Mouse (Mus musculus): Measurements from ENCODE around the gene Ecsit. TPM values are rescaled to one million over a fixed set of nuclear protein-coding genes. Genes with fewer than 3 reads are reported as not detected.

Gene Ecsit
- polyA plus RNA-seq, 1 experiment from 2014 or later = 47.2 TPM

- WGBS = 20% methylated on average over 7 of the region's 7 CpGs
- no peaks in the 10 kb centered on the region for H3K27me3 ChIP-seq (replicated peaks; ENCODE audit: control insufficient read depth, insufficient read depth, low read length)
- H3K4me3 ChIP-seq (ENCODE audit: low read depth, low read length) = no peak overlapping the region
- H3K9me3 ChIP-seq (replicated peaks; ENCODE audit: control insufficient read depth, low read length) = no peaks in the 10 kb centered on the region
- ATAC-seq (no peak), DNase-seq (ENCODE audit: low spot score) (no peak)
- H3K4me2 ChIP-seq (ENCODE audit: low read length) = no peak overlapping the region
- peaks cover 91% of the 10 kb centered on the region for H3K36me3 ChIP-seq (ENCODE audit: control insufficient read depth, insufficient read depth, low read length)
- H3K27ac ChIP-seq (ENCODE audit: low read depth, low read length) = no peak overlapping the region
- no peak overlapping the region for H3K9ac ChIP-seq (ENCODE audit: low read length)
- no peaks in the 10 kb centered on the region for H3K4me1 ChIP-seq (ENCODE audit: control insufficient read depth, insufficient read depth, low read length)
Measured at GRCm38 (mm10) chr9:22028467-22028866, 56.8 kb downstream of the Ecsit start.

- Histone ChIP-seq H3K9me3 (replicated peaks; ENCODE audit: control insufficient read depth, low read length) (no peaks in the 10 kb centered on the region), H3K9ac (ENCODE audit: low read length) (no peak overlapping the region), H3K36me3 (ENCODE audit: control insufficient read depth, insufficient read depth, low read length) (peaks cover 82% of the 10 kb centered on the region), H3K27me3 (replicated peaks; ENCODE audit: control insufficient read depth, insufficient read depth, low read length) (no peaks in the 10 kb centered on the region), H3K4me1 (ENCODE audit: control insufficient read depth, insufficient read depth, low read length) (no peaks in the 10 kb centered on the region), H3K27ac (ENCODE audit: low read depth, low read length) (no peak overlapping the region), H3K4me3 (ENCODE audit: low read depth, low read length) (no peak overlapping the region), H3K4me2 (ENCODE audit: low read length) (no peak overlapping the region)
- 73% methylated on average over 8 of the region's 8 CpGs for WGBS
- ATAC-seq (no peak), DNase-seq (ENCODE audit: low spot score) (no peak)
Measured at GRCm38 (mm10) chr9:22024592-22024991, 60.6 kb downstream of the Ecsit start.

Small RNA genes lying within 50 kb of the gene (microRNA-seq; reads per million reads assigned to microRNA genes)
- 0.40 reads per million for gene Mir7084

Other genes with a start within 250 kb of the Ecsit start
- 0.26 TPM in 1 of 2 replicates, not detected in the other for gene Angptl8, start 249.9 kb downstream of the Ecsit start, polyA plus RNA-seq (2014; fragmentation: Nextera tagmentation; extraction: Ambion mirVana)
- gene Dock6, start 232.8 kb downstream of the Ecsit start, polyA plus RNA-seq (2014; fragmentation: Nextera tagmentation; extraction: Ambion mirVana) = 6.7 and 10.3 TPM in 2 replicates
- gene Rab3d, start 167.2 kb downstream of the Ecsit start, polyA plus RNA-seq (2014; fragmentation: Nextera tagmentation; extraction: Ambion mirVana) = 23.0 and 24.6 TPM in 2 replicates
- 3.5 and 5.3 TPM in 2 replicates for gene Ccdc159, start 158.0 kb downstream of the Ecsit start, polyA plus RNA-seq (2014; fragmentation: Nextera tagmentation; extraction: Ambion mirVana)
- gene Tmem205, start 157.9 kb downstream of the Ecsit start, polyA plus RNA-seq (2014; fragmentation: Nextera tagmentation; extraction: Ambion mirVana) = 49.3 and 66.0 TPM in 2 replicates
- gene Plppr2, start 148.4 kb downstream of the Ecsit start, polyA plus RNA-seq (2014; fragmentation: Nextera tagmentation; extraction: Ambion mirVana) = 47.3 and 66.7 TPM in 2 replicates
- gene Swsap1, start 129.7 kb downstream of the Ecsit start, polyA plus RNA-seq (2014; fragmentation: Nextera tagmentation; extraction: Ambion mirVana) = 19.8 and 23.6 TPM in 2 replicates
- gene Epor, start 121.9 kb downstream of the Ecsit start, polyA plus RNA-seq (2014; fragmentation: Nextera tagmentation; extraction: Ambion mirVana) = 1.3 and 2.2 TPM in 2 replicates
- gene Rgl3, start 96.0 kb downstream of the Ecsit start, polyA plus RNA-seq (2014; fragmentation: Nextera tagmentation; extraction: Ambion mirVana) = 1.3 TPM in 2 replicates
- 4.5 and 4.8 TPM in 2 replicates for gene Ccdc151, start 82.8 kb downstream of the Ecsit start, polyA plus RNA-seq (2014; fragmentation: Nextera tagmentation; extraction: Ambion mirVana)
- 57.1 and 67.9 TPM in 2 replicates for gene Prkcsh, start 82.6 kb downstream of the Ecsit start, polyA plus RNA-seq (2014; fragmentation: Nextera tagmentation; extraction: Ambion mirVana)
- 88.1 and 107 TPM in 2 replicates for gene Elavl3, start 33.4 kb downstream of the Ecsit start, polyA plus RNA-seq (2014; fragmentation: Nextera tagmentation; extraction: Ambion mirVana)
- gene Gm49318, start 14.2 kb downstream of the Ecsit start, polyA plus RNA-seq (2014; fragmentation: Nextera tagmentation; extraction: Ambion mirVana) = not detected in 2 replicates
- 11.3 and 13.4 TPM in 2 replicates for gene Zfp653, start 14.1 kb downstream of the Ecsit start, polyA plus RNA-seq (2014; fragmentation: Nextera tagmentation; extraction: Ambion mirVana)
- gene Cnn1, start 13.8 kb upstream of the Ecsit start, polyA plus RNA-seq (2014; fragmentation: Nextera tagmentation; extraction: Ambion mirVana) = 0.19 and 0.72 TPM in 2 replicates
- 213 and 240 TPM in 2 replicates for gene Elof1, start 31.7 kb upstream of the Ecsit start, polyA plus RNA-seq (2014; fragmentation: Nextera tagmentation; extraction: Ambion mirVana)
- gene Acp5, start 50.3 kb upstream of the Ecsit start, polyA plus RNA-seq (2014; fragmentation: Nextera tagmentation; extraction: Ambion mirVana) = 0.38 and 0.42 TPM in 2 replicates
- gene Pigyl, start 71.4 kb upstream of the Ecsit start, polyA plus RNA-seq (2014; fragmentation: Nextera tagmentation; extraction: Ambion mirVana) = 93.5 and 109 TPM in 2 replicates
- 0.13 and 0.26 TPM in 2 replicates for gene Zfp872, start 102.7 kb upstream of the Ecsit start, polyA plus RNA-seq (2014; fragmentation: Nextera tagmentation; extraction: Ambion mirVana)
- 8.9 and 12.9 TPM in 2 replicates for gene Zfp809, start 140.3 kb upstream of the Ecsit start, polyA plus RNA-seq (2014; fragmentation: Nextera tagmentation; extraction: Ambion mirVana)
- gene Zfp599, start 174.5 kb upstream of the Ecsit start, polyA plus RNA-seq (2014; fragmentation: Nextera tagmentation; extraction: Ambion mirVana) = 14.0 and 15.3 TPM in 2 replicates
- 24.8 and 30.4 TPM in 2 replicates for gene Zfp810, start 222.2 kb upstream of the Ecsit start, polyA plus RNA-seq (2014; fragmentation: Nextera tagmentation; extraction: Ambion mirVana)

All from forebrain, embryonic 14.5 days (tissue).